Mouse (Mus musculus) adrenal gland, adult 18-20 months (tissue): ENCODE data around the gene Rhcg. TPM values are rescaled to one million over a fixed set of nuclear protein-coding genes. Genes with fewer than 3 reads are reported as not detected.

Experiments used
- DNase-seq, 2 experiments: peaks; one replicate each; pipeline ENCODE4 v3.0.0; 2021 to 2022; ENCODE audit warnings: low spot score in 2 of 2
- long read RNA-seq, 2 experiments: library from polyadenylated mRNA; stranded (forward); transcript quantifications; one replicate each; pipeline ENCODE4 v2.0.0; 2021
- total RNA-seq, 2 experiments: library from RNA; stranded (reverse); gene quantifications; 1 replicate in 1 of 2; 2 replicates in 1 of 2; pipeline ENCODE4 v1.2.3; 2021

Rhcg gene
- 10 to 100 TPM; 13.8 to 22.0 TPM for total RNA-seq
- long read RNA-seq, experiment 1, transcript Rhcg-201 (11 exons, 2,090 nt), result major isoform, 23 of 27 reads
- long read RNA-seq, experiment 1, partial matches to known transcripts, result 0 of 27 reads
- long read RNA-seq, experiment 1, other reads (novel, unspliced or antisense), result 4 of 27 reads
- long read RNA-seq, experiment 2, transcript Rhcg-201 (11 exons, 2,090 nt), result major isoform, 208 of 247 reads
- long read RNA-seq, experiment 2, partial matches to known transcripts, result 11 of 247 reads
- long read RNA-seq, experiment 2, other reads (novel, unspliced or antisense), result 28 of 247 reads

- no peak for DNase-seq
Observed at GRCm38 (mm10) chr7:79617418-79617817, at the start of gene Rhcg. Gene Rhcg (minus strand): TSS chr7:79617657.

- no peak for DNase-seq
Observed at GRCm38 (mm10) chr7:79666690-79667089, 49.2 kb upstream of the Rhcg start.

GRCm38 (mm10) chr7:79661253-79661890 lies 43.9 kb upstream of the Rhcg start:
- no peak for DNase-seq

- no peak for DNase-seq
Observed at GRCm38 (mm10) chr7:79660291-79661150, 43.1 kb upstream of the Rhcg start.

GRCm38 (mm10) chr7:79659578-79660290 lies 42.3 kb upstream of the Rhcg start, which contains the start of gene Ticrr:
Gene Ticrr (plus strand): TSS chr7:79660196.
- DNase-seq, result peak; percentile 87 to 88

- DNase-seq, result no peak
Observed at GRCm38 (mm10) chr7:79654586-79654985, 37.1 kb upstream of the Rhcg start.

GRCm38 (mm10) chr7:79654185-79654584 lies 36.7 kb upstream of the Rhcg start:
- DNase-seq, result no peak

- peak; percentile 51 to 56 for DNase-seq
Observed at GRCm38 (mm10) chr7:79649005-79649404, 31.5 kb upstream of the Rhcg start.

- DNase-seq, result no peak
Observed at GRCm38 (mm10) chr7:79647233-79647632, 29.8 kb upstream of the Rhcg start.

- no peak for DNase-seq
Observed at GRCm38 (mm10) chr7:79631773-79632348, 14.4 kb upstream of the Rhcg start.

- no peak for DNase-seq
Observed at GRCm38 (mm10) chr7:79628271-79628913, 10.9 kb upstream of the Rhcg start.

- no peak for DNase-seq
Observed at GRCm38 (mm10) chr7:79626170-79626569, 8.7 kb upstream of the Rhcg start.

- no peak for DNase-seq
Observed at GRCm38 (mm10) chr7:79623086-79623485, 5.6 kb upstream of the Rhcg start.

GRCm38 (mm10) chr7:79619493-79619892 lies 2.0 kb upstream of the Rhcg start:
- no peak for DNase-seq

GRCm38 (mm10) chr7:79615941-79616340 lies 1.5 kb downstream of the Rhcg start:
- peak in 1 of 2 experiments; percentile 22 for DNase-seq

- DNase-seq, result no peak
Observed at GRCm38 (mm10) chr7:79615008-79615407, 2.4 kb downstream of the Rhcg start.

- DNase-seq, result no peak
Observed at GRCm38 (mm10) chr7:79613314-79613713, 4.1 kb downstream of the Rhcg start.

GRCm38 (mm10) chr7:79612783-79613182 lies 4.7 kb downstream of the Rhcg start:
- peak; percentile 54 to 57 for DNase-seq

- no peak for DNase-seq
Observed at GRCm38 (mm10) chr7:79611901-79612300, 5.6 kb downstream of the Rhcg start.

GRCm38 (mm10) chr7:79607263-79607921 lies 10.1 kb downstream of the Rhcg start:
- no peak for DNase-seq
